Mouse (Mus musculus): Measurements from ENCODE around the gene Tsen34.

GRCm38 (mm10) chr7:3707568-3708413 is 15.1 kb downstream of the Tsen34 start:
- TF ChIP-seq CTCF (IDR thresholded peaks at IDR 0.05; ENCODE audit: low read depth, low read length) (no peak), EP300 (IDR thresholded peaks at IDR 0.05; ENCODE audit: insufficient read depth, low read depth, low read length) (no peak)
